Mouse (Mus musculus): ENCODE data around the gene Tmem120b.

DNA sequence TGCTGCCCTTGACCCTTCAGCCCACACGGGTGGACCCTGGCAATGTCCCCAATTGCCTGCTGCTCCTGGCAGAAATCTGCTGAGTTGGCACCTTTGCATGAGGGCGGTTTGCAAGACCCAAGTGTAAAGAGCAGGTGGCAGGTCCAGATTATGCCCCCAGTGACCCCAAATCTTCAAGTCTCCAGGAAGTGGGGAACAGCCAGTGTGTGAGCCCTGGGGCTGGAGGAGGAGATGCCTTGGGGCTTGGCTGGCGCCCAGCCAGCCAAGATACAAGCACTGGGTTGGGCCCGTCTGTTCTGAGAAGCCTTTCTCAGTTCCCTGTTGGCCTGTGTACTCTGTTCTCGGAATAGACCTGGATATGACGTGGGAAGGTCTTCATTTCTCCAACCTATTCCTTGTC lies 40.8 kb upstream of the Tmem120b start:
- TF ChIP-seq CTCF (IDR thresholded peaks at IDR 0.05; ENCODE audit: low read depth, low read length) (no peak), POLR2A (IDR thresholded peaks at IDR 0.05; ENCODE audit: extremely low read depth, insufficient read depth, low read length) (no peak)
